Mouse (Mus musculus): ENCODE measurements around the gene Fzd2. TPM values are rescaled to one million over a fixed set of nuclear protein-coding genes. Genes with fewer than 3 reads are reported as not detected.
"Not testable (repeated sequence)": the region's sequence is repeated elsewhere in the genome, so short reads cannot be mapped to it uniquely, and the experiment has no call there.

Gene Fzd2
- polyA plus RNA-seq (2016; fragmentation: Nextera tagmentation; extraction: Ambion mirVana) = 31.8 and 36.9 TPM in 2 replicates

- H3K9me3 ChIP-seq = no peaks in the 10 kb centered on the region
- peaks cover 58% of the 10 kb centered on the region for H3K4me1 ChIP-seq (replicated peaks)
- H3K27ac ChIP-seq = peak within 1 kb of the TSS; percentile 99
- H3K36me3 ChIP-seq = peaks cover 5% of the 10 kb centered on the region; the same call in 1 of the 2 replicates
- DNase-seq (ENCODE audit: low spot score) = peak; percentile 99
- WGBS = under 1% methylated on average over 31 of the region's 31 CpGs
- peaks cover 27% of the 10 kb centered on the region for H3K27me3 ChIP-seq (ENCODE audit: insufficient read depth, poor library complexity, severe bottlenecking)
- H3K4me3 ChIP-seq = peak within 1 kb of the TSS; percentile 79
Measured at GRCm38 (mm10) chr11:102604010-102604584, at the start of gene Fzd2. Gene Fzd2, plus strand, starts transcription at chr11:102604396.

GRCm38 (mm10) chr11:102555400-102556030 is 48.7 kb upstream of the Fzd2 start:
- Histone ChIP-seq H3K4me1 (replicated peaks) (peaks cover 26% of the 10 kb centered on the region), H3K36me3 (peaks cover 12% of the 10 kb centered on the region; the same call in 1 of the 2 replicates), H3K4me3 (peak overlapping the region; percentile 95), H3K9me3 (no peaks in the 10 kb centered on the region), H3K27me3 (ENCODE audit: insufficient read depth, poor library complexity, severe bottlenecking) (no peaks in the 10 kb centered on the region), H3K27ac (peak overlapping the region; percentile 98)
- under 1% methylated on average over 39 of the region's 39 CpGs for WGBS
- DNase-seq (ENCODE audit: low spot score) = no peak

- Histone ChIP-seq H3K9me3 (no peaks in the 10 kb centered on the region), H3K27ac (peak within 1 kb of the TSS; percentile 98), H3K36me3 (peaks cover 9% of the 10 kb centered on the region; the same call in 1 of the 2 replicates), H3K4me1 (replicated peaks) (peaks cover 26% of the 10 kb centered on the region), H3K4me3 (peak within 1 kb of the TSS; percentile 95), H3K27me3 (ENCODE audit: insufficient read depth, poor library complexity, severe bottlenecking) (no peaks in the 10 kb centered on the region)
- WGBS = under 1% methylated on average over 55 of the region's 55 CpGs
- DNase-seq (ENCODE audit: low spot score) = peak; percentile 98
Measured at GRCm38 (mm10) chr11:102556031-102556715, 48.0 kb upstream of the Fzd2 start, which contains the start of gene Gpatch8. Gene Gpatch8, minus strand, starts transcription at chr11:102556392.

DNA sequence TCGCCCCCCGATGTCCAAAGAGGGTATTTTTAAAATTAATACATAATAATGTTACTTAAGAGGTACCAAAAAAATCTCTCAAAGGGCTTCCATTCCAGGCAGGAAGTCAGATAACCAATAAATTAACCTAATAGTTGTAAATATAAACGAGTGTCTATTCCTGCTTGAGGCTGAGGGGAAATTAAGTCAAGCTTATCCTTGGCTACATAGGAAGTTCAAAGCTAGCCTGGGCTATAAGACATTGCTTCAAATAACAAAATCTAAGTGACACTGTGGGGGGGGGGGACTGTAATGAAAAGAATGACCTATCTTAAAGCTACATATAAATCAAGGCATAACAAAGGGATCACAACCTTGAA is 47.5 kb upstream of the Fzd2 start:
- Histone ChIP-seq H3K27ac (peak overlapping the region; percentile 98), H3K4me3 (peak overlapping the region; percentile 95), H3K9me3 (no peaks in the 10 kb centered on the region), H3K36me3 (0 out of 2 replicates have a peak, but pooled peaks cover 5% of the 10 kb centered on the region), H3K4me1 (replicated peaks) (peaks cover 26% of the 10 kb centered on the region), H3K27me3 (ENCODE audit: insufficient read depth, poor library complexity, severe bottlenecking) (no peaks in the 10 kb centered on the region)
- DNase-seq (ENCODE audit: low spot score) = no peak
- 21% methylated on average over 3 of the region's 3 CpGs for WGBS

DNA sequence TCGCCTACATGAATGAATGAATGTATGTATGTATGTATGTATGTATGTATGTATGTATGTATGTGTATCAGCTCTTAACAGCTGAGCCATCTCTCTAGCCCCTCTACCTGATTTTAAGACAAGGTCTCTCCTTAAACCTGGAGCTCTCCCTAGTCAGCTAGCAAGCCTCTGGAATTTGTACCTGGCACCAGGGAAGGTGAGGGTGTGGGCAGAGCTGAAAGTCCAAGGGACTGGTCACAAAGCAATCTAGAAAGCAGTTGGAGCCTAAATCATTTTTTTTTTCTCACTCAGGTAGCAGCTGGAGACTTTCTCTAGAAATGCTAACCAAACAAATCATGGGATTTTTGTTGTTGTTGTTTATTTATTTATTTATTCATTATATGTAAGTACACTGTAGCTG is 46.8 kb upstream of the Fzd2 start:
- Histone ChIP-seq H3K4me1 (replicated peaks) (peaks cover 26% of the 10 kb centered on the region), H3K9me3 (no peaks in the 10 kb centered on the region), H3K36me3 (no peaks in the 10 kb centered on the region), H3K27me3 (ENCODE audit: insufficient read depth, poor library complexity, severe bottlenecking) (no peaks in the 10 kb centered on the region), H3K27ac (no peak overlapping the region), H3K4me3 (no peak overlapping the region)
- 85% methylated on average over 1 of the region's 1 CpGs for WGBS
- no peak for DNase-seq (ENCODE audit: low spot score)

DNA sequence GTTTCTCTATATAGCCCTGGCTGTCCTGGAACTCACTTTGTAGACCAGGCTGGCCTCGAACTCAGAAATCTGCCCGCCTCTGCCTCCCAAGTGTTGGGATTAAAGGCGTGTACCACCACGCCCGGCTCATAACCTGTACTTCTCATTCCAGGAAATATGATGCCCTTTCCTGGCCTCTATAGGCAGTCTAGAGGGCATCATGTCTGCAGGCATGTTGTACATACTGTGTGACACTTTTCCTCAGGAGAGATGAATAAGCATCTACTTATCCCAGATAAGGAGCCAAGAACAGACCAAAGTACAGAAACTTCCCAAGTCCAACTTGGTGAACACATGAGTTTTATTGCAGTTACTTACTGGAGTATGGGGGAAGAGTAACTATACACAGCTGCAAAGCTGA is 45.5 kb upstream of the Fzd2 start:
- H3K9me3 ChIP-seq = no peaks in the 10 kb centered on the region
- no peaks in the 10 kb centered on the region for H3K27me3 ChIP-seq (ENCODE audit: insufficient read depth, poor library complexity, severe bottlenecking)
- no peak overlapping the region for H3K4me3 ChIP-seq
- no peak for DNase-seq (ENCODE audit: low spot score)
- no peaks in the 10 kb centered on the region for H3K36me3 ChIP-seq
- WGBS = 87% methylated on average over 5 of the region's 5 CpGs
- peaks cover 23% of the 10 kb centered on the region for H3K4me1 ChIP-seq (replicated peaks)
- H3K27ac ChIP-seq = no peak overlapping the region

DNA sequence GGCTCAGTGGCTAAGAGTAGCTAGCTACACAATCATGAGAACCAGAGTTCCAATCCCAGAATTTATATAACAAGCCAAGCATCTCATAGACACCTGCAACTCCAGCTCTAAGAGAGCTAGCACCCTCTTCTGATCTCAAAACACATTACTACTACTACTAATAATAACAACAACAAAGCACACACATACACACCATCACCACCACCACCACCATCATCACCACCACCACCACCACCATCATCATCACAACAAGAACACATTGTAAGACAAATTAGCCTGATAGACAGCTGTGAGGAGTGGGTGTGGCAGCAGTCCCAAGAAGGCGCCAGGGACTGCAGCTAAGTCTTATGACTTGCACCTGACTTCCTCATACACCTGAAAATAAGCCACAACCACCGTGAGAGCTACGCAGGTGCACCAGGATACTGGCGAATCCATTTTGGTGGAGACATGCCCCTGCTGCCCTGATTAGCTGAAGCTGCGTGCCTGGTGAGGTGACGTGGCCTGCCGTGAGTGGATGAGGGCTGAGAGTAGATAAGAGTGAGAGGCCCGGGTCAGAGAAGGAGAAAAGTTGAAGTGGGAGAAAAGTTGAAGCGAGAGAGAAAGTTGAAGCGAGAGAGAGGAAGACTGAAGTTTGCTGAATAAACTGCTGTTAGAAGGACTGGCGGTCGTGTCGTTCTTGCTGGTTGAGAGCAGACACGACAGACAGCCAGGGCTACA is 39.1 kb upstream of the Fzd2 start:
- not testable (repeated sequence) for H3K27ac ChIP-seq; H3K4me1 ChIP-seq (replicated peaks); H3K9me3 ChIP-seq; DNase-seq (ENCODE audit: low spot score); H3K4me3 ChIP-seq; H3K27me3 ChIP-seq (ENCODE audit: insufficient read depth, poor library complexity, severe bottlenecking); H3K36me3 ChIP-seq
- WGBS = 87% methylated on average over 14 of the region's 14 CpGs

- H3K27me3 ChIP-seq (ENCODE audit: insufficient read depth, poor library complexity, severe bottlenecking) = no peaks in the 10 kb centered on the region
- no peak overlapping the region for H3K4me3 ChIP-seq
- DNase-seq (ENCODE audit: low spot score) = no peak
- no peaks in the 10 kb centered on the region for H3K4me1 ChIP-seq (replicated peaks)
- H3K36me3 ChIP-seq = no peaks in the 10 kb centered on the region
- H3K9me3 ChIP-seq = no peaks in the 10 kb centered on the region
- no peak overlapping the region for H3K27ac ChIP-seq
Measured at GRCm38 (mm10) chr11:102565741-102566140, 38.5 kb upstream of the Fzd2 start.

- 94% methylated on average over 1 of the region's 1 CpGs for WGBS
Measured at GRCm38 (mm10) chr11:102566290-102566689, 37.9 kb upstream of the Fzd2 start.

GRCm38 (mm10) chr11:102567157-102567556 is 37.0 kb upstream of the Fzd2 start:
- no peak for DNase-seq (ENCODE audit: low spot score)
- Histone ChIP-seq H3K27ac (no peak overlapping the region), H3K36me3 (no peaks in the 10 kb centered on the region), H3K4me3 (no peak overlapping the region), H3K27me3 (ENCODE audit: insufficient read depth, poor library complexity, severe bottlenecking) (no peaks in the 10 kb centered on the region), H3K9me3 (no peaks in the 10 kb centered on the region), H3K4me1 (replicated peaks) (no peaks in the 10 kb centered on the region)
- WGBS = 89% methylated on average over 6 of the region's 6 CpGs

More at GRCm38 (mm10) chr11:102566290-102566689, 37.9 kb upstream of the Fzd2 start:
- H3K27me3 ChIP-seq (ENCODE audit: insufficient read depth, poor library complexity, severe bottlenecking) = no peaks in the 10 kb centered on the region
- no peak overlapping the region for H3K27ac ChIP-seq
- H3K9me3 ChIP-seq = no peaks in the 10 kb centered on the region
- no peaks in the 10 kb centered on the region for H3K4me1 ChIP-seq (replicated peaks)
- no peak overlapping the region for H3K4me3 ChIP-seq
- no peak for DNase-seq (ENCODE audit: low spot score)
- no peaks in the 10 kb centered on the region for H3K36me3 ChIP-seq

- Histone ChIP-seq H3K4me3 (no peak overlapping the region), H3K4me1 (replicated peaks) (no peaks in the 10 kb centered on the region), H3K27ac (no peak overlapping the region), H3K27me3 (ENCODE audit: insufficient read depth, poor library complexity, severe bottlenecking) (no peaks in the 10 kb centered on the region), H3K36me3 (no peaks in the 10 kb centered on the region), H3K9me3 (no peaks in the 10 kb centered on the region)
- no peak for DNase-seq (ENCODE audit: low spot score)
- 96% methylated on average over 15 of the region's 15 CpGs for WGBS
Measured at GRCm38 (mm10) chr11:102567723-102568122, 36.5 kb upstream of the Fzd2 start.

GRCm38 (mm10) chr11:102568191-102568590 is 36.0 kb upstream of the Fzd2 start:
- Histone ChIP-seq H3K27ac (no peak overlapping the region), H3K27me3 (ENCODE audit: insufficient read depth, poor library complexity, severe bottlenecking) (no peaks in the 10 kb centered on the region), H3K9me3 (no peaks in the 10 kb centered on the region), H3K36me3 (no peaks in the 10 kb centered on the region), H3K4me1 (replicated peaks) (peaks cover under 1% of the 10 kb centered on the region; the same call in 1 of the 2 replicates), H3K4me3 (no peak overlapping the region)
- WGBS = 80% methylated on average over 12 of the region's 12 CpGs
- DNase-seq (ENCODE audit: low spot score) = no peak

Measured in hindbrain, embryonic 10.5 days (tissue).